Mouse (Mus musculus): ENCODE data around the gene Tbl1xr1. TPM values are rescaled to one million over a fixed set of nuclear protein-coding genes. Genes with fewer than 3 reads are reported as not detected.
A peak's percentile ranks its signal among the peaks of the same experiment; 100 is the strongest.

The Tbl1xr1 gene
- polyA plus RNA-seq, 1 experiment from 2014 or later = 28.0 TPM

DNA sequence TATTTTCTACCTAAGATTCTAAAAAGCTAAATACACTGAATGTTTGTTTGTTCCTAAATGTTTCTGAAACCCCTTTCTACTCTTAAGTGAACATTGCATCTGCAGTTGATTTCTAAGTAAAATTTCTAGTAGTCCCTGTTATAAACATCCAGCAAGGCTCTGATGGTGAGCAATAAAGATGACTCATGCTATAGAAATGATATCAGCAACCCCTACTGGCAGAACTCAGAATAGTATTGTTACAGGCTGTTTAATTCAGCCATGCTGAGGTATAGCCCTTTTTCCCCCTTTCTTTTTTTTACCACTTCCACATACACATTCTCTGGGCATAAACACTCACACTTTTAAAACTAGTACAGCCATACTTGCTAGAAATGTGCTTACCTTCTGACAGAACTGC lies 114.0 kb downstream of the Tbl1xr1 start:
- H3K27me3 ChIP-seq = no peaks in the 10 kb centered on the region
- H3K27ac ChIP-seq = no peak overlapping the region
- H3K36me3 ChIP-seq = peaks cover 52% of the 10 kb centered on the region
- H3K9me3 ChIP-seq = no peaks in the 10 kb centered on the region
- H3K9ac ChIP-seq = no peak overlapping the region
- no peaks in the 10 kb centered on the region for H3K4me1 ChIP-seq
- ATAC-seq (ENCODE audit: low FRiP score, low read depth) = no peak
- H3K4me2 ChIP-seq (replicated peaks) = no peak overlapping the region
- no peak overlapping the region for H3K4me3 ChIP-seq

- no peak overlapping the region for H3K27ac ChIP-seq
- H3K4me2 ChIP-seq (replicated peaks) = no peak overlapping the region
- ATAC-seq (ENCODE audit: low FRiP score, low read depth) = no peak
- no peaks in the 10 kb centered on the region for H3K9me3 ChIP-seq
- H3K36me3 ChIP-seq = peaks cover 73% of the 10 kb centered on the region
- no peaks in the 10 kb centered on the region for H3K4me1 ChIP-seq
- 90% methylated on average over 5 of the region's 5 CpGs for WGBS
- no peak overlapping the region for H3K4me3 ChIP-seq
- no peak overlapping the region for H3K9ac ChIP-seq
- no peaks in the 10 kb centered on the region for H3K27me3 ChIP-seq
Measured at GRCm38 (mm10) chr3:22192931-22193330, 116.5 kb downstream of the Tbl1xr1 start.

DNA sequence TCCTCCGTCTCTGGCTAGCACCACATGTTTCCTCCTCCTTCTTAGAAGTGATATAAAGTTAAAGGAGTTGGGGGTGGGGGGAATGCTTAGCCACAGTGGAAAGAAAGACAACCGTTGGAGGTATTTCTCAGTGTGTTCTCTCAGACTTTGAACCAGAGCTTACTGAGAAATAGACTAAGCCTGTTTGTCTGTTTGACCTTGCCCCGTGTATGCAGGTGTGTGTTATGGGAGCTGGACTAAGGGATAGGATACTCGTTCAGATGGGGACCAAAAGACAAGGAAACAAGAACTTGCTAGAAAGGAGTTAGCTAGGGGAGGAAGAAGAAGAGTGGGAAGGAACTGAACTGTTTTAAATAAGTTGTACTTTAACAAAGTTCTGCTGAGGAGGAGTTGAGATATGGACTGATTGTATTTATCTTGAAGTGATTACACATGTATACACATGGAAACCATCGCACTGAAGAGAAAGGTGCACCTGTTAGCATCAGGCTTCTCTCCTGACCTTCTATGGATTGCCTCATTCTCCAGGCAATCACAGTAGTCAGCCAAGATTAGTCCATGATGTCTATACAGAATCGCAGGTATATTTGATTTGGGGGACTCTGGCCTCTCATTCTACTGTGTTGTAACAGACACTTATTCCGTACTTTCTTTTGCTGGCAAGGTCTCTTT lies 117.9 kb downstream of the Tbl1xr1 start:
- Histone ChIP-seq H3K9ac (no peak overlapping the region), H3K36me3 (peaks cover 82% of the 10 kb centered on the region), H3K27me3 (no peaks in the 10 kb centered on the region), H3K4me3 (no peak overlapping the region), H3K9me3 (no peaks in the 10 kb centered on the region), H3K4me2 (replicated peaks) (no peak overlapping the region), H3K4me1 (no peaks in the 10 kb centered on the region), H3K27ac (no peak overlapping the region)
- 83% methylated on average over 7 of the region's 7 CpGs for WGBS
- no peak for ATAC-seq (ENCODE audit: low FRiP score, low read depth)

GRCm38 (mm10) chr3:22198802-22199201 lies 122.3 kb downstream of the Tbl1xr1 start:
- ATAC-seq (ENCODE audit: low FRiP score, low read depth) = no peak
- 72% methylated on average over 1 of the region's 1 CpGs for WGBS
- H3K9ac ChIP-seq = no peak overlapping the region
- H3K27ac ChIP-seq = no peak overlapping the region
- no peaks in the 10 kb centered on the region for H3K27me3 ChIP-seq
- no peaks in the 10 kb centered on the region for H3K9me3 ChIP-seq
- H3K36me3 ChIP-seq = peaks cover 79% of the 10 kb centered on the region
- no peak overlapping the region for H3K4me3 ChIP-seq
- H3K4me1 ChIP-seq = no peaks in the 10 kb centered on the region
- H3K4me2 ChIP-seq (replicated peaks) = no peak overlapping the region

GRCm38 (mm10) chr3:22204186-22204585 lies 127.7 kb downstream of the Tbl1xr1 start:
- Histone ChIP-seq H3K4me1 (no peaks in the 10 kb centered on the region), H3K4me2 (replicated peaks) (no peak overlapping the region), H3K27ac (no peak overlapping the region), H3K9ac (no peak overlapping the region), H3K4me3 (no peak overlapping the region), H3K36me3 (peaks cover 57% of the 10 kb centered on the region), H3K9me3 (no peaks in the 10 kb centered on the region), H3K27me3 (no peaks in the 10 kb centered on the region)
- ATAC-seq (ENCODE audit: low FRiP score, low read depth) = no peak
- WGBS = 89% methylated on average over 3 of the region's 3 CpGs

GRCm38 (mm10) chr3:22221557-22221956 lies 145.1 kb downstream of the Tbl1xr1 start:
- ATAC-seq (ENCODE audit: low FRiP score, low read depth) = no peak
- H3K36me3 ChIP-seq = peaks cover 15% of the 10 kb centered on the region; the same call in 1 of the 2 replicates

DNA sequence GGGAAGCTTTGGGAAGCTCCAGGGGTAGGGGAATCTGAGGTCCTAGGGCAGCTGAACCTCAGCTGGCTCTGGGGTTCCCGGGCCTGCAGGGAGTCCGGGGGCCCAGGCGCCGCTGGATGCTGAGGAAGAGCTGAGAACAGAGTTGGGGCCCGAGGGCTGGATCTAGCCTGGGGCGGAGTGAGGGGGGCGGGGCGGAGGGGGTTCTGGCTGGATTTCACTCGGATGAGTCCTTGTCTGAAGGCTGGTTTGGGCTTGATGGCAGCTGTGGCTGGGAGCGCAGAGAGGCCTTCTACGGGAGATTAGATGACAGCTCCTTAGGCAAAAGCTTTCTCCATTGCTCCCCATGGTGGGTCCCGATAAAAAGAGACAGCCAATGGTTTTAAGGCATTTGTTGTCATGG lies 145.9 kb downstream of the Tbl1xr1 start:
- Histone ChIP-seq H3K36me3 (peaks cover 12% of the 10 kb centered on the region; the same call in 1 of the 2 replicates), H3K27ac (no peak overlapping the region), H3K4me3 (no peak overlapping the region), H3K9ac (no peak overlapping the region), H3K4me1 (no peaks in the 10 kb centered on the region), H3K27me3 (no peaks in the 10 kb centered on the region), H3K9me3 (no peaks in the 10 kb centered on the region; the same call in 1 of the 2 replicates), H3K4me2 (replicated peaks) (no peak overlapping the region)
- WGBS = 45% methylated on average over 12 of the region's 12 CpGs
- peak; percentile 48; the same call in 1 of the 2 replicates for ATAC-seq (ENCODE audit: low FRiP score, low read depth)

More at GRCm38 (mm10) chr3:22221557-22221956, 145.1 kb downstream of the Tbl1xr1 start:
- H3K27ac ChIP-seq = no peak overlapping the region
- WGBS = 90% methylated on average over 2 of the region's 2 CpGs
- no peak overlapping the region for H3K4me2 ChIP-seq (replicated peaks)
- H3K4me1 ChIP-seq = no peaks in the 10 kb centered on the region
- no peaks in the 10 kb centered on the region; the same call in 1 of the 2 replicates for H3K9me3 ChIP-seq
- no peak overlapping the region for H3K9ac ChIP-seq
- no peaks in the 10 kb centered on the region for H3K27me3 ChIP-seq
- no peak overlapping the region for H3K4me3 ChIP-seq

GRCm38 (mm10) chr3:22223023-22223422 lies 146.6 kb downstream of the Tbl1xr1 start:
- ATAC-seq (ENCODE audit: low FRiP score, low read depth) = no peak
- no peak overlapping the region for H3K4me2 ChIP-seq (replicated peaks)
- no peaks in the 10 kb centered on the region; the same call in 1 of the 2 replicates for H3K9me3 ChIP-seq
- no peak overlapping the region for H3K27ac ChIP-seq
- H3K9ac ChIP-seq = no peak overlapping the region
- 88% methylated on average over 5 of the region's 5 CpGs for WGBS
- no peak overlapping the region for H3K4me3 ChIP-seq
- no peaks in the 10 kb centered on the region for H3K27me3 ChIP-seq
- no peaks in the 10 kb centered on the region for H3K4me1 ChIP-seq
- H3K36me3 ChIP-seq = peaks cover 12% of the 10 kb centered on the region; the same call in 1 of the 2 replicates

GRCm38 (mm10) chr3:22228052-22228451 lies 151.6 kb downstream of the Tbl1xr1 start:
- H3K36me3 ChIP-seq = no peaks in the 10 kb centered on the region

DNA sequence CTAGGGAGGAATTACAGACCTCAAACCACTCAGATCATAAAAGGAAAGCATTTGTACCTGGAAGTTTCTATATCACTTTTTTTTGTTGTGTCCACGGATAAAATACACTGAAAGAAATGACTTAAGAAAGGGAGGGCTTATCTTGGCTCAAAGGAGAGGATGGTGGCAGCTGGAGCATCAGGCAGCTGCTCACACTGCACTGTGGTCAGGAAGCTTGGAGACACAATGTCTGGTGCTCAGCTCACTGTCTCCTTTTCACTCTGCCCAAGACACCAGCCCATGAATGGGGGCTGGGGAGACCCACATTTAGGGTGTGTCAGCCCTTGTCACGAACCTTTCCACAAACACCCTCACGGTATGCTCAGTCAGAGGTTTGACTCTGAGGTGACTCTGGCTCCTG lies 154.2 kb downstream of the Tbl1xr1 start:
- ATAC-seq (ENCODE audit: low FRiP score, low read depth) = no peak
- Histone ChIP-seq H3K4me2 (replicated peaks) (no peak overlapping the region), H3K36me3 (no peaks in the 10 kb centered on the region), H3K9me3 (no peaks in the 10 kb centered on the region), H3K4me3 (no peak overlapping the region), H3K27me3 (no peaks in the 10 kb centered on the region), H3K9ac (no peak overlapping the region), H3K27ac (no peak overlapping the region), H3K4me1 (no peaks in the 10 kb centered on the region)
- 64% methylated on average over 3 of the region's 3 CpGs for WGBS

More at GRCm38 (mm10) chr3:22228052-22228451, 151.6 kb downstream of the Tbl1xr1 start:
- Histone ChIP-seq H3K27me3 (no peaks in the 10 kb centered on the region), H3K4me1 (no peaks in the 10 kb centered on the region), H3K9me3 (no peaks in the 10 kb centered on the region), H3K4me2 (replicated peaks) (no peak overlapping the region), H3K4me3 (no peak overlapping the region), H3K27ac (no peak overlapping the region), H3K9ac (no peak overlapping the region)
- no peak for ATAC-seq (ENCODE audit: low FRiP score, low read depth)
- WGBS = 83% methylated on average over 3 of the region's 3 CpGs

GRCm38 (mm10) chr3:22238106-22238900 lies 161.9 kb downstream of the Tbl1xr1 start:
- no peak overlapping the region for H3K27ac ChIP-seq
- no peak overlapping the region for H3K4me2 ChIP-seq (replicated peaks)
- no peak for ATAC-seq (ENCODE audit: low FRiP score, low read depth)
- H3K36me3 ChIP-seq = no peaks in the 10 kb centered on the region
- H3K4me3 ChIP-seq = no peak overlapping the region
- H3K4me1 ChIP-seq = no peaks in the 10 kb centered on the region
- no peaks in the 10 kb centered on the region for H3K9me3 ChIP-seq
- H3K27me3 ChIP-seq = no peaks in the 10 kb centered on the region
- 87% methylated on average over 16 of the region's 16 CpGs for WGBS
- H3K9ac ChIP-seq = no peak overlapping the region

Data from limb, embryonic 13.5 days (tissue).